Comparison of ENCODE assay signal across 14 mouse cellular contexts in the genomic region with DNA sequence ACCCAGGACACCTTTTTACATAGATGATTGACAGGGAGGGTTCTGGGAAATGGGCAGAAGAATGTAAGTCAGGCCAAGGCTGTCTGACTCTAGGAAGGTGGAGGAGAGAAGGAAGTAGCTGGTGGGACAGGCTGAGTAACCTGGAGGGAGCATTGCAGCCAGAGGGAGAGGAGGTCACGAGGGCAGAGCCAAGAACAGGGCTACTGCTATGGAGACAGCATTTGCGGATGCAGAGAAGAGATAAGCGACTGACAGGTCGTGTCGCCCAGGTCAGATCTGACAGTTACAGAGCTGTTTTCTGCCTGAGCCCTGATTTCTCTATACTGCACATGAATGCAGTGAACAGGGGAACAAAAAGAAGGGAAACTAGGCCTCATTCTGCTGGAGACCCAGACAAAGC. TPM values are rescaled to one million over a fixed set of nuclear protein-coding genes. Genes with fewer than 3 reads are reported as not detected.
"Had no signal": no experiment of that assay in that cellular context is flagged by ENCODE, and none has a peak within 500 bp of the region (broad histone marks: within the 10 kb centered on the region; RNA-seq: fewer than 3 reads in every experiment).

No protein-coding gene starts in this region.

- DNase-seq: kidney, adult 18-20 months; kidney, postnatal 14 days; left cerebral cortex, postnatal 4 days; lung, adult 2 months; lung, postnatal 36 days; thymus, adult 18-20 months; thymus, postnatal 25 days had no signal

- H3K9ac ChIP-seq: kidney, embryonic 15.5 days; limb, embryonic 13.5 days; midbrain, embryonic 15.5 days; neural tube, embryonic 12.5 days had no signal

- H3K27ac ChIP-seq: kidney, embryonic 15.5 days; limb, embryonic 13.5 days; midbrain, embryonic 15.5 days; neural tube, embryonic 12.5 days had no signal

- H3K4me1 ChIP-seq: kidney, embryonic 15.5 days; midbrain, embryonic 15.5 days; neural tube, embryonic 12.5 days had no signal

- H3K9me3 ChIP-seq: kidney, embryonic 15.5 days; limb, embryonic 13.5 days; midbrain, embryonic 15.5 days; neural tube, embryonic 12.5 days had no signal

- H3K36me3 ChIP-seq: kidney, embryonic 15.5 days; limb, embryonic 13.5 days; midbrain, embryonic 15.5 days; neural tube, embryonic 12.5 days had no signal

- H3K4me2 ChIP-seq: kidney, embryonic 15.5 days; limb, embryonic 13.5 days; midbrain, embryonic 11.5 days; midbrain, embryonic 15.5 days; neural tube, embryonic 12.5 days had no signal

- H3K27me3 ChIP-seq: midbrain, embryonic 15.5 days had no signal

- ATAC-seq: lung, postnatal 0 days; midbrain, embryonic 15.5 days had no signal

- H3K4me3 ChIP-seq: kidney, embryonic 15.5 days; limb, embryonic 13.5 days; midbrain, embryonic 15.5 days; neural tube, embryonic 12.5 days had no signal

RNA-seq across cellular contexts. Expression of a gene that starts 6.3 kb away (rescaled TPM):
- total RNA-seq: left cerebral cortex, adult 18-20 months had no signal
